Mouse (Mus musculus): Measurements from ENCODE around the gene Gm49342.
A peak's percentile ranks its signal among the peaks of the same experiment; 100 is the strongest.

Gm49342 gene

DNA sequence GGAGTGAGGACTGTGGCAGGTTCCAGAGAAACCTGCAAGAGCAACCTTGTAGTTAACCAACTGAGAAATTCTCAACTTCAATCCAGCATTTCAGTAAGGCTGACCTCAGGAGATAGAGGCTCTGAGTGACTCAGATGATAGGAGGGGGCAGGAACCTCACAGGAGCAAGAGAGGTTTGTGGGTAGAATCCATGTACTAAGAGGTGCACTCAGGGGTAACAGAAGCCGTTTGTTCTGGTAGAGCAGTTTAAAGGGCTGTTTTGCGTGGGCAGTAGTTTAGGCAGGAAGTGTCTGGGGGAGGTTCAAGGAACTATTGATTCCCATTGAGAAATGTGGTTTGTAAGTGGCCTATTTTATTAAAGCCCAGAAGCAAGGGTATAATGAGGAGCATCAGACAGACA lies 36.9 kb downstream of the Gm49342 start:
- no peak for DNase-seq (ENCODE audit: low spot score in 2 of 2)

DNA sequence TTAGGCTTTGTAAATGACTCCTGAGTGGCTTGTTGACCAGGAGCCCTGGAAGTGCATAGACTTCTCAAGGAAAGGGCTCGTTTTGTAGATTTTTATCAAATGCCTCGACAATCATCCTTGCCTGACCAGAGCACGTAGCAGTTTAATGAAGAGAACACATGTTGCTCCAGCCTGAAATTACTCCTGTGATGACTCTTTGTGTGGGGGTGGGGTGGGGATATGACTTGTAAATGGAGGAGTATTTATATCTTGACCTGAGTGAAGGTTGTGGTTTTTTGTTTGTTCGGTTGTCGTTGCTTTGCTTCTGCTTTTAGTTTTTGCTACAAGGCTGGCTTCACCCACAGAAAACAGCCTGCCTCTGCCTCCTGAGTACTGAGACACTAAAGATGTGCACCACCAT lies 37.5 kb downstream of the Gm49342 start:
- no peak for DNase-seq (ENCODE audit: low spot score in 2 of 2)

DNA sequence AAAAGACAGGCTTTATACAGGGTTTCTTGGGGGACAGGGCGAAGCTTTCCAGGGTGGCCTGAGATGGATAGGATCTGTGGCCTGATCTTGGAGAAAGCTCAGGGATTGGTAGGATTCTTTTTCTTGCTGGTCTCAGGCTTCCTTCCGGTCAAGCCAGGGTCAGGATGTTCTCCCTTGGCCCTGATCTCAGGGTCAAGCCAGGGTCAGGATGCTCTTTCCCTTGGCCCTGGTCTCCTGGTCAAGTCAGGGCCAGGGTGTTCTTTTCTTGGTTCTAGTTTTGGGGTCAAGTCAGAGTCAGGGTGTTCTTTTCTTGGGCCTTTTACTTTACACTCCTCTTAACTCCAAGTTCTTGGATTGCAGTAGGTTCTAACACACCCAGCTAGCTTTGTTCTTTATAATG lies 43.4 kb downstream of the Gm49342 start:
- DNase-seq (ENCODE audit: low spot score in 2 of 2) = no peak

DNA sequence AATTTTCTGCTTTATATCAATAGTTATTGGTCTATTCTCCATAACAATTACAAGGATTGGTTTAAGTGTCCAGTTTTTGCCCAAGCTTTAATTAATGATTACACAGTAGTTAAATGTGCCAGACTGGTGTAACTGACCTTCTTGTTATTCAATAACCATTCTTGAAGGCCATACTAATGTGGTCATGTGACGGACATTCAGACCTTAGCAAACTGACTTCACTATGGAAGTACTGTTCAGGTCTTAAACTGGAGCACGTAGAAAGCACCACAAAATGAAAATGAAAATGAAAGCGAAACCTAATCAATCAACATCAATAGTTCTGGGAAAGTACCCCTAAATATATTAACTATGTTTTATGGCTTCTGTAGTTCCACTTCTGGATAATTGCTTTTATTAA lies 46.7 kb downstream of the Gm49342 start:
- DNase-seq (ENCODE audit: low spot score in 2 of 2) = no peak

DNA sequence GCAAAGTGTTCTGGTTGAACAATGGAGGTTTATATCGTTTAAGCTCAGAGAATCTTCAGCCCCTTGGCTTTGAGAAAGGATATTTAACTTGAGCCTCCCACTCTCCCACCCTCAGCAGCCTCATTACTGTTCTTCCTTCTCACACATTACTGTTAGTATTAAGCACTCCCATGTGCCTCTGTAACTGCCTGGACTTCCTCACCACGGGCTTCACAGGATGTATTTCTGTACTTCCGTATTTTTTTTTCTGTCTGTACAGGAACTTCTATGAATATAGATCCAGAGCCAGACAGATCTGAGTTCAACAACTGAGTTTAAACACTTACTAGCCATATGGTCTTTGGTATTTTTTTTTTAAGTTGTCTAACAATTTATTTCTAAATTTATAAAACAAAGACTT lies 52.8 kb downstream of the Gm49342 start:
- DNase-seq (ENCODE audit: low spot score in 2 of 2) = no peak

DNA sequence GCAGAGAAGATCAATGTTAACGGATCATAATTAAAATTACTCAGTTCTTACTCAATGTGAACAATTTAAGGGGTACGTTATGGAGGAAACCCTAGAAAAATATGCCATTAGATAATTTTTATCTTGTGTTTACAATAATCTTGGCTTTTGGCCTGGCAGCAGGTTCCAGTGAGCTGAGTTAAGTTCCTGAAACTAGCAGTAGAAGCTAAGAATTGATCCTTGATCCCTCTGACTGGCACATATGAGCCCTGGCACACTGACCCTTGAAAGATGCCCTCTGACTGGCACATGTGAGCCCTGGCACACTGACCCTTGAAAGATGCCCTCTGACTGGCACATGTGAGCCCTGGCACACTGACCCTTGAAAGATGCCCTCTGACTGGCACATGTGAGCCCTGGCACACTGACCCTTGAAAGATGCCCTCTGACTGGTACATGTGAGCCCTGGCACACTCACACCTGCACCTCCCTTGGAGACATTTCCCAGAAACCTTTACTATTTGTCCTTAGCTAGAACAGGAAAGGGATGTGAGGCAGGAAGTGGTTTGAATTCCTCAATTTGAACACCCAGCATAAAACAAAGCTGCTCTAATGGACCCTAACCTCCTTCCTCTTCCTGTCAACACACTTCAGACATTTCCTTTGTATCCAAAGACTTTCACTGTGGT lies 53.8 kb downstream of the Gm49342 start:
- DNase-seq (ENCODE audit: low spot score in 2 of 2) = no peak

DNA sequence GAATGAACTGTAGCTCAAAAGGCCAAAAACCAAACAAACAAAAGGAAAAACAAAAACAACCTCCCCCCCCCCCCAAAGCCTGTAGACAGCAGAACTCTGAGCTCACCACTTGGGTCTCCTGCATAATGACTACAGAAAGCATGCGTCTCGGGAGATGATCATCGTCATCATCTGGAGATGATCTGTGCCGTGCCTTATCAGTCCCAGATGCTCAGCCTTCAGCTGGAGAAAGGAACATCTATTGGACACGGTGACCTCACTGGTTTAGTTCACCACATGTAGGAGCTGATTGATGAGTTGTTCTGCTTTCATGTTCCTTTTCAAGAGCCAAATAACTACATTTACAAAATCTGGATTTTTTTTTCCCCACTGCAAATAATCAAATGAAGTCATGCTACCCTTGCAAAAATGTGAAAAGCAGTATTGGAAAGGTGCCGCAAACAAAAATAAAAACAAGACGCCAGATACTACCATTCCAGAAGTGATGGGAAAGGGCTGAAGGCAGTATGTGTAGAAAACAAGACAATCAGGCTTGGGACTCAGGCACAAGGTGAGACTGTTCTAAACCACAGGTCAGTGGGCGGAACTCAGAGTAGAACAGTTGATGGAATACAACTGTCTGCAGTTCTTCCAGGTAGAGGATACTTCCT lies 63.0 kb downstream of the Gm49342 start, which contains the start of gene Rnase10:
Gene Rnase10 (plus strand): TSS at position 600 of the 650 bp plus-strand sequence.
- DNase-seq (ENCODE audit: low spot score in 2 of 2) = no peak

DNA sequence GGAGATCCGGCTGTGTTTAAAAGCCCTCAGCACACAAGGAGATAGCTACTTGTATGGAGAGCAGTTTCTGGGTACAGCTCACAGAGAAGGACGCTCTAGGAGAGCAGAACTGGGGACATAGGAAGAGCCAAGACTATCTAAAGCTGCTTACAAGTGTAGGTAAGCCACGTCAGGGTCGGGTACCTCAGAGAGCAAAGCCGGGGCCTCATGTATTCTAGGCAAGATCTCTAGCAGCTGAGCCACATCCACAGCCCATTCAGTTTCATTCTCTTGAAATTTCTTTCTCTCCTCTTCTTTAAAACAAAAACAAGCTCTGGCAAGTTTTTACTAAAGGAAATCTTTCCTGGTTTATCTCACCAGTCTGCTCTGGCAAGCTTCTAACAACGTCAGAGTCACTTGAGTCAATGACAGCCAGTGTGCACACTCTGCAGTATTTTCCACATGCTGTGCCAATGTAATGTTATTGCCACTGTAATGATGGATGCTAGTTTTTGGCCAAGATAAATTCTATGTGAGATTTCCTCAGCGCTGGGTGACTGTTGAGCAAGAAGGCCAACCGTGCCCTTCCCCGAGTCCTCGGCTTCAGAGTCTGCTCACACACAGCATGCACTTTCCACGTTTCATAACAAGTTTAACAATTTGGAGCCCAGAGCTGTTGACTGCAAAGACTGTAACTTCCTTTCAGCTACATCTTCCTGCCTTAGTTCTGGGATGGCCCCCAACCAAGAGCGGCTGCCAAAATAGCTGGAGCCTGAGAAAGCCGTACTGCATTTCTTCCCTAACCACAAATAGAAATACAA lies 63.8 kb downstream of the Gm49342 start:
- DNase-seq (ENCODE audit: low spot score in 2 of 2) = peak in 1 of 2 experiments; percentile 17

DNA sequence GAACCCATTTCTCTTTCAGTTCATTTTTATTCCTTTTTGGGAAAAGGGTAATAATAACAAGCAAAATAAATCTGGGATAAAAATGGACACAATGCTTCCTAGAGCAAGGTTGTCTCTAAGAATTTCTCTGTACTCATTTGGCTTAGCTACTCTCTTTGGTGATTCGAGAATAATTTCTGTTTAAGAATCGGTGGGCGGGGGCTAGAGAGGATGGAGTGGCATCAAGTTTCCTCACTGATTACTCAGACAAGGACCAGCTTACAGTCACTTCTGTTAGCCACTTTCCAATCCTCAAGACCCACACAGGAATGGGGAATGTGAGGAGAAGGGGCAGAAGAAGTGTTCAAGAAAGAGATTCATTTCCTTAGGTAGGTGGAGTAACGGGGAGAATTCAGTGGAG lies 64.5 kb downstream of the Gm49342 start:
- DNase-seq (ENCODE audit: low spot score in 2 of 2) = no peak

DNA sequence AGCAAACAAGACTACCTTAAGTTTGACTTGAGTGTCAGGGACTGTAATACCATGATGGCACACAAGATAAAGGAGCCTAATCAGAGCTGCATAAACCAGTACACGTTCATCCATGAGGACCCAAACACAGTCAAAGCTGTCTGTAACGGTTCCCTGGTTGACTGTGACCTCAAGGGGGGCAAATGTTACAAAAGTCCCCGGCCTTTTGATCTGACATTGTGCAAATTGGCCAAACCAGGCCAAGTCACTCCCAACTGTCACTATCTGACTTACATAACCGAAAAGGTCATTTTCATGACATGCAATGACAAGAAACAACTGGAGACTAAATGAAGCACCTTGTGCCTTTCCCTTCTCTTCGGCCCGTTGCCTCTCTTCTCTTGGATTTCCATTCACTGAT lies 65.3 kb downstream of the Gm49342 start:
- no peak for DNase-seq (ENCODE audit: low spot score in 2 of 2)

All from frontal cortex, postnatal 25 days (tissue).